Mouse (Mus musculus) NIH3T3 (cell line): ENCODE measurements around the gene Keap1.

Experiments
- DNase-seq: peaks from one replicate; pipeline ENCODE4 v3.0.0-alpha.2; 2012; ENCODE audit warnings: low read depth

The Keap1 gene

GRCm38 (mm10) chr9:21195736-21196505 lies 43.2 kb downstream of the Keap1 start:
- DNase-seq: peak; percentile 63

- DNase-seq: no peak
Observed at GRCm38 (mm10) chr9:21194787-21195493, 44.2 kb downstream of the Keap1 start.

GRCm38 (mm10) chr9:21193786-21194185 lies 45.4 kb downstream of the Keap1 start:
- peak; percentile 53 for DNase-seq

GRCm38 (mm10) chr9:21190670-21191069 lies 48.5 kb downstream of the Keap1 start:
- DNase-seq: no peak

GRCm38 (mm10) chr9:21189905-21190304 lies 49.3 kb downstream of the Keap1 start:
- no peak for DNase-seq

GRCm38 (mm10) chr9:21185436-21185835 lies 53.7 kb downstream of the Keap1 start:
- DNase-seq: no peak

- peak; percentile 40 for DNase-seq
Observed at GRCm38 (mm10) chr9:21184733-21185132, 54.4 kb downstream of the Keap1 start.

- no peak for DNase-seq
Observed at GRCm38 (mm10) chr9:21183905-21184413, 55.2 kb downstream of the Keap1 start.

GRCm38 (mm10) chr9:21183421-21183820 lies 55.7 kb downstream of the Keap1 start:
- DNase-seq: no peak

- peak; percentile 83 for DNase-seq
Observed at GRCm38 (mm10) chr9:21181421-21182220, 57.5 kb downstream of the Keap1 start.

GRCm38 (mm10) chr9:21180841-21181240 lies 58.3 kb downstream of the Keap1 start:
- no peak for DNase-seq

- DNase-seq: peak; percentile 50
Observed at GRCm38 (mm10) chr9:21180402-21180801, 58.8 kb downstream of the Keap1 start.
